Mouse (Mus musculus) thymus, postnatal 14 days (tissue): ENCODE measurements around the gene Gria1.

Experiments
- DNase-seq: peaks from one replicate; pipeline ENCODE4 v3.0.0; 2021

Gria1 gene

GRCm38 (mm10) chr11:57306892-57307291, 295.7 kb downstream of the Gria1 start:
- DNase-seq: no peak

- DNase-seq: no peak
Observed at GRCm38 (mm10) chr11:57317063-57317462, 305.9 kb downstream of the Gria1 start.

GRCm38 (mm10) chr11:57317478-57317877, 306.3 kb downstream of the Gria1 start:
- DNase-seq: no peak

- no peak for DNase-seq
Observed at GRCm38 (mm10) chr11:57319374-57319773, 308.2 kb downstream of the Gria1 start.

GRCm38 (mm10) chr11:57324099-57324498, 312.9 kb downstream of the Gria1 start:
- no peak for DNase-seq
